Mouse (Mus musculus): ENCODE results near the gene Lmod3. TPM values are rescaled to one million over a fixed set of nuclear protein-coding genes. Genes with fewer than 3 reads are reported as not detected.

Gene Lmod3
- total and polyA plus RNA-seq, 3 experiments: 26.3 to 63.0 (median 50.1) TPM

- 17% methylated on average over 6 of the region's 6 CpGs for WGBS
- Histone ChIP-seq H3K4me3 (0 out of 2 replicates have a peak overlapping the region, but pooled peaks have one; percentile 2), H3K79me2 (replicated peaks; ENCODE audit: control insufficient read depth, insufficient read depth, low read length) (0 out of 2 replicates have a peak, but pooled peaks cover 1% of the 10 kb centered on the region), H3K27me3 (ENCODE audit: control insufficient read depth, insufficient read depth, low read length) (no peaks in the 10 kb centered on the region), H3K4me1 (ENCODE audit: control insufficient read depth, insufficient read depth, low read length) (0 out of 2 replicates have a peak, but pooled peaks cover 1% of the 10 kb centered on the region), H3K36me3 (ENCODE audit: control insufficient read depth, insufficient read depth, low read length) (peaks cover 4% of the 10 kb centered on the region; the same call in 1 of the 2 replicates), H3K9ac (ENCODE audit: low read depth, low read length) (peak overlapping the region; percentile 55), H3K27ac (peak overlapping the region; percentile 31)
- intact Hi-C loops (cut with DNase I): loop anchor here (1.0 to 5.0 kb wide), 5 partner anchors 28 to 491 kb away; partner anchors contain the start of gene Arl6ip5
- TF ChIP-seq EP300 (IDR thresholded peaks at IDR 0.05; ENCODE audit: insufficient read depth, low read depth, low read length) (0 out of 2 replicates have a peak, but pooled peaks have one; percentile 18), POLR2A (IDR thresholded peaks at IDR 0.05; ENCODE audit: insufficient read depth, low read depth, low read length) (no peak), CTCF (IDR thresholded peaks at IDR 0.05) (peak; percentile 93)
- peak; percentile 56 to 62 for DNase-seq
These were observed 1.6 kb downstream of the Lmod3 start for GRCm38 (mm10) chr6:97250966-97251365.

- Histone ChIP-seq H3K79me2 (replicated peaks; ENCODE audit: control insufficient read depth, insufficient read depth, low read length) (0 out of 2 replicates have a peak, but pooled peaks cover 1% of the 10 kb centered on the region), H3K4me3 (no peak overlapping the region), H3K27me3 (ENCODE audit: control insufficient read depth, insufficient read depth, low read length) (no peaks in the 10 kb centered on the region), H3K27ac (no peak overlapping the region), H3K36me3 (ENCODE audit: control insufficient read depth, insufficient read depth, low read length) (peaks cover 4% of the 10 kb centered on the region; the same call in 1 of the 2 replicates), H3K9ac (ENCODE audit: low read depth, low read length) (no peak overlapping the region), H3K4me1 (ENCODE audit: control insufficient read depth, insufficient read depth, low read length) (no peaks in the 10 kb centered on the region)
- intact Hi-C loops (cut with DNase I): no loop called here
- TF ChIP-seq POLR2A (IDR thresholded peaks at IDR 0.05; ENCODE audit: insufficient read depth, low read depth, low read length) (no peak), EP300 (IDR thresholded peaks at IDR 0.05; ENCODE audit: insufficient read depth, low read depth, low read length) (no peak), CTCF (IDR thresholded peaks at IDR 0.05) (no peak)
- DNase-seq: no peak
These were observed 7.4 kb downstream of the Lmod3 start for GRCm38 (mm10) chr6:97245200-97245599.

GRCm38 (mm10) chr6:97242522-97242921 lies 10.0 kb downstream of the Lmod3 start:
- intact Hi-C loops (cut with DNase I): no loop called here
- 60% methylated on average over 4 of the region's 4 CpGs for WGBS
- H3K4me3 ChIP-seq: no peak overlapping the region
- H3K79me2 ChIP-seq (replicated peaks; ENCODE audit: control insufficient read depth, insufficient read depth, low read length): no peaks in the 10 kb centered on the region
- TF ChIP-seq POLR2A (IDR thresholded peaks at IDR 0.05; ENCODE audit: insufficient read depth, low read depth, low read length) (no peak), EP300 (IDR thresholded peaks at IDR 0.05; ENCODE audit: insufficient read depth, low read depth, low read length) (no peak), CTCF (IDR thresholded peaks at IDR 0.05) (no peak)
- H3K4me1 ChIP-seq (ENCODE audit: control insufficient read depth, insufficient read depth, low read length): no peaks in the 10 kb centered on the region
- no peak for DNase-seq
- H3K27me3 ChIP-seq (ENCODE audit: control insufficient read depth, insufficient read depth, low read length): no peaks in the 10 kb centered on the region
- H3K27ac ChIP-seq: no peak overlapping the region
- no peak overlapping the region for H3K9ac ChIP-seq (ENCODE audit: low read depth, low read length)
- peaks cover 4% of the 10 kb centered on the region; the same call in 1 of the 2 replicates for H3K36me3 ChIP-seq (ENCODE audit: control insufficient read depth, insufficient read depth, low read length)

- no peak for TF ChIP-seq CTCF (IDR thresholded peaks at IDR 0.05)
- no peak for TF ChIP-seq EP300 (IDR thresholded peaks at IDR 0.05; ENCODE audit: insufficient read depth, low read depth, low read length)
- no peak for TF ChIP-seq POLR2A (IDR thresholded peaks at IDR 0.05; ENCODE audit: insufficient read depth, low read depth, low read length)
- Histone ChIP-seq H3K9ac (ENCODE audit: low read depth, low read length) (no peak overlapping the region), H3K27ac (no peak overlapping the region), H3K36me3 (ENCODE audit: control insufficient read depth, insufficient read depth, low read length) (no peaks in the 10 kb centered on the region), H3K4me3 (no peak overlapping the region), H3K79me2 (replicated peaks; ENCODE audit: control insufficient read depth, insufficient read depth, low read length) (no peaks in the 10 kb centered on the region), H3K27me3 (ENCODE audit: control insufficient read depth, insufficient read depth, low read length) (no peaks in the 10 kb centered on the region), H3K4me1 (ENCODE audit: control insufficient read depth, insufficient read depth, low read length) (no peaks in the 10 kb centered on the region)
- no peak for DNase-seq
- intact Hi-C loops (cut with DNase I): no loop called here
- 88% methylated on average over 5 of the region's 5 CpGs for WGBS
These were observed 12.5 kb downstream of the Lmod3 start for GRCm38 (mm10) chr6:97240092-97240491.

GRCm38 (mm10) chr6:97239360-97239759 lies 13.2 kb downstream of the Lmod3 start:
- no peak for DNase-seq
- H3K4me3 ChIP-seq: no peak overlapping the region
- 92% methylated on average over 6 of the region's 6 CpGs for WGBS
- H3K79me2 ChIP-seq (replicated peaks; ENCODE audit: control insufficient read depth, insufficient read depth, low read length): no peaks in the 10 kb centered on the region
- no peaks in the 10 kb centered on the region for H3K27me3 ChIP-seq (ENCODE audit: control insufficient read depth, insufficient read depth, low read length)
- no peak overlapping the region for H3K27ac ChIP-seq
- H3K36me3 ChIP-seq (ENCODE audit: control insufficient read depth, insufficient read depth, low read length): no peaks in the 10 kb centered on the region
- no peaks in the 10 kb centered on the region for H3K4me1 ChIP-seq (ENCODE audit: control insufficient read depth, insufficient read depth, low read length)
- H3K9ac ChIP-seq (ENCODE audit: low read depth, low read length): no peak overlapping the region
- intact Hi-C loops (cut with DNase I): no loop called here
- peak; percentile 39 for TF ChIP-seq CTCF (IDR thresholded peaks at IDR 0.05)
- TF ChIP-seq EP300 (IDR thresholded peaks at IDR 0.05; ENCODE audit: insufficient read depth, low read depth, low read length): no peak

- Histone ChIP-seq H3K27me3 (ENCODE audit: control insufficient read depth, insufficient read depth, low read length) (no peaks in the 10 kb centered on the region), H3K4me3 (no peak overlapping the region), H3K9ac (ENCODE audit: low read depth, low read length) (no peak overlapping the region), H3K27ac (no peak overlapping the region), H3K4me1 (ENCODE audit: control insufficient read depth, insufficient read depth, low read length) (no peaks in the 10 kb centered on the region), H3K36me3 (ENCODE audit: control insufficient read depth, insufficient read depth, low read length) (no peaks in the 10 kb centered on the region; the same call in none of the 2 replicates), H3K79me2 (replicated peaks; ENCODE audit: control insufficient read depth, insufficient read depth, low read length) (no peaks in the 10 kb centered on the region)
- TF ChIP-seq EP300 (IDR thresholded peaks at IDR 0.05; ENCODE audit: insufficient read depth, low read depth, low read length): no peak
- TF ChIP-seq POLR2A (IDR thresholded peaks at IDR 0.05; ENCODE audit: insufficient read depth, low read depth, low read length): no peak
- no peak for TF ChIP-seq CTCF (IDR thresholded peaks at IDR 0.05)
- intact Hi-C loops (cut with DNase I): no loop called here
- no peak for DNase-seq
- 95% methylated on average over 5 of the region's 5 CpGs for WGBS
These were observed 16.5 kb downstream of the Lmod3 start for GRCm38 (mm10) chr6:97236088-97236487.

Data from heart, adult 2 months (tissue).